Mouse (Mus musculus) forebrain, embryonic 14.5 days (tissue): ENCODE measurements around the gene Nr5a1. TPM values are rescaled to one million over a fixed set of nuclear protein-coding genes. Genes with fewer than 3 reads are reported as not detected.

Experiments used
- ATAC-seq: fragments of 200-750 bp; cut with Nextera tagmentation; 2 replicates; pipeline ENCODE4 v1.8.0; 2017; ENCODE audit warnings: mild to moderate bottlenecking, moderate library complexity
- DNase-seq: peaks from one replicate; pipeline ENCODE4 v3.0.0-alpha.2; 2015; ENCODE audit warnings: low spot score
- H3K27ac ChIP-seq: fragments of 300-500 bp; sonication (generic); 2 replicates; pipeline ENCODE4 v1.5.1; 2014; ENCODE audit warnings: low read depth, mild to moderate bottlenecking, control low read depth, low read length, moderate library complexity
- H3K27me3 ChIP-seq: fragments of 300-500 bp; sonication (generic); replicated peaks from 2 replicates; pipeline ENCODE4 v1.6.1; 2014; ENCODE audit warnings: low read length, control low read depth, mixed read lengths; ENCODE audit not compliant: control insufficient read depth, insufficient read depth
- H3K36me3 ChIP-seq: fragments of 300-500 bp; sonication (generic); 2 replicates; pipeline ENCODE4 v1.6.1; 2014; ENCODE audit warnings: low read length, control low read depth; ENCODE audit not compliant: control insufficient read depth, insufficient read depth
- H3K4me1 ChIP-seq: fragments of 300-500 bp; sonication (generic); 2 replicates; pipeline ENCODE4 v1.6.1; 2014; ENCODE audit warnings: antibody characterized with exemption, low read length, control low read depth; ENCODE audit not compliant: control insufficient read depth, insufficient read depth
- H3K4me2 ChIP-seq: fragments of 300-500 bp; sonication (generic); 2 replicates; pipeline ENCODE4 v1.6.1; 2014; ENCODE audit warnings: mild to moderate bottlenecking, control low read depth, low read length
- H3K4me3 ChIP-seq: fragments of 300-500 bp; sonication (generic); 2 replicates; pipeline ENCODE4 v1.5.1; 2014; ENCODE audit warnings: low read depth, low read length, control low read depth
- H3K9ac ChIP-seq: fragments of 300-500 bp; sonication (generic); 2 replicates; pipeline ENCODE4 v1.6.1; 2014; ENCODE audit warnings: mild to moderate bottlenecking, low read length, control low read depth, moderate library complexity
- H3K9me3 ChIP-seq: fragments of 300-500 bp; sonication (generic); replicated peaks from 2 replicates; pipeline ENCODE4 v1.6.1; 2016; ENCODE audit warnings: low read length, control low read depth, mixed read lengths; ENCODE audit not compliant: control insufficient read depth
- WGBS: fragments of 180-500 bp; shearing (Covaris S2); extraction: QIAGEN DNeasy Blood & Tissue Kit; methylation state at CpG from one replicate; pipeline ENCODE4 v1.1.7; 2014; 5-methylcytosine and 5-hydroxymethylcytosine counted together
- polyA plus RNA-seq: library from polyadenylated mRNA; unstranded; fragments of >200 nt; fragmentation: Nextera tagmentation; extraction: Ambion mirVana; gene quantifications from 2 replicates; pipeline ENCODE4 v1.2.1, GENCODE M21; 2014

Nr5a1 gene
- polyA plus RNA-seq, 1 experiment from 2014 or later, result 1.3 TPM

- 28% methylated on average over 4 of the region's 4 CpGs for WGBS
- Histone ChIP-seq H3K4me2 (no peak overlapping the region), H3K27ac (no peak overlapping the region), H3K9ac (no peak overlapping the region), H3K9me3 (no peaks in the 10 kb centered on the region), H3K36me3 (no peaks in the 10 kb centered on the region), H3K27me3 (no peaks in the 10 kb centered on the region), H3K4me1 (no peaks in the 10 kb centered on the region; the same call in 1 of the 2 replicates), H3K4me3 (no peak overlapping the region)
- DNase-seq (no peak), ATAC-seq (no peak)
Observed at GRCm38 (mm10) chr2:38722076-38722475, 7.7 kb upstream of the Nr5a1 start.

- ATAC-seq, result no peak
- DNase-seq, result no peak
- 49% methylated on average over 2 of the region's 2 CpGs for WGBS
Observed at GRCm38 (mm10) chr2:38720661-38721060, 6.3 kb upstream of the Nr5a1 start.

GRCm38 (mm10) chr2:38719354-38719753 is 5.0 kb upstream of the Nr5a1 start:
- Histone ChIP-seq H3K27ac (no peak overlapping the region), H3K4me1 (no peaks in the 10 kb centered on the region; the same call in 1 of the 2 replicates), H3K9ac (no peak overlapping the region), H3K36me3 (no peaks in the 10 kb centered on the region), H3K27me3 (0 out of 2 replicates have a peak, but pooled peaks cover under 1% of the 10 kb centered on the region), H3K4me3 (no peak overlapping the region), H3K4me2 (no peak overlapping the region), H3K9me3 (no peaks in the 10 kb centered on the region)
- no peak for ATAC-seq
- DNase-seq, result no peak
- 85% methylated on average over 6 of the region's 6 CpGs for WGBS

More at GRCm38 (mm10) chr2:38720661-38721060, 6.3 kb upstream of the Nr5a1 start:
- H3K9ac ChIP-seq, result no peak overlapping the region
- H3K27me3 ChIP-seq, result no peaks in the 10 kb centered on the region
- H3K9me3 ChIP-seq, result no peaks in the 10 kb centered on the region
- H3K36me3 ChIP-seq, result no peaks in the 10 kb centered on the region
- no peak overlapping the region for H3K4me3 ChIP-seq
- H3K27ac ChIP-seq, result no peak overlapping the region
- no peaks in the 10 kb centered on the region; the same call in 1 of the 2 replicates for H3K4me1 ChIP-seq
- no peak overlapping the region for H3K4me2 ChIP-seq

- Histone ChIP-seq H3K4me1 (no peaks in the 10 kb centered on the region; the same call in 1 of the 2 replicates), H3K36me3 (no peaks in the 10 kb centered on the region), H3K4me3 (no peak overlapping the region), H3K27me3 (peaks cover 7% of the 10 kb centered on the region), H3K27ac (no peak overlapping the region), H3K9ac (no peak overlapping the region), H3K9me3 (no peaks in the 10 kb centered on the region), H3K4me2 (no peak overlapping the region)
- no peak for DNase-seq
- no peak for ATAC-seq
- 64% methylated on average over 6 of the region's 8 CpGs for WGBS
Observed at GRCm38 (mm10) chr2:38718676-38719075, 4.3 kb upstream of the Nr5a1 start.

- DNase-seq, result no peak
- 85% methylated on average over 2 of the region's 2 CpGs for WGBS
- no peak for ATAC-seq
Observed at GRCm38 (mm10) chr2:38717436-38717835, 3.1 kb upstream of the Nr5a1 start.

GRCm38 (mm10) chr2:38713596-38713995 is 746 bp downstream of the Nr5a1 start:
- ATAC-seq (no peak), DNase-seq (no peak)
- H3K27ac ChIP-seq, result no peak overlapping the region
- no peak overlapping the region for H3K4me2 ChIP-seq
- no peaks in the 10 kb centered on the region for H3K36me3 ChIP-seq
- H3K9me3 ChIP-seq, result no peaks in the 10 kb centered on the region
- 78% methylated on average over 3 of the region's 3 CpGs for WGBS
- peaks cover 7% of the 10 kb centered on the region for H3K4me1 ChIP-seq
- H3K27me3 ChIP-seq, result peaks cover 54% of the 10 kb centered on the region
- H3K9ac ChIP-seq, result no peak overlapping the region
- H3K4me3 ChIP-seq, result no peak overlapping the region

More at GRCm38 (mm10) chr2:38717436-38717835, 3.1 kb upstream of the Nr5a1 start:
- no peaks in the 10 kb centered on the region for H3K9me3 ChIP-seq
- H3K4me2 ChIP-seq, result no peak overlapping the region
- H3K4me3 ChIP-seq, result no peak overlapping the region
- peaks cover 19% of the 10 kb centered on the region for H3K27me3 ChIP-seq
- H3K27ac ChIP-seq, result no peak overlapping the region
- no peaks in the 10 kb centered on the region for H3K36me3 ChIP-seq
- no peaks in the 10 kb centered on the region; the same call in 1 of the 2 replicates for H3K4me1 ChIP-seq
- H3K9ac ChIP-seq, result no peak overlapping the region

- H3K27me3 ChIP-seq, result peaks cover 62% of the 10 kb centered on the region
- H3K36me3 ChIP-seq, result no peaks in the 10 kb centered on the region
- no peak overlapping the region for H3K9ac ChIP-seq
- DNase-seq (no peak), ATAC-seq (no peak)
- no peak overlapping the region for H3K27ac ChIP-seq
- H3K9me3 ChIP-seq, result no peaks in the 10 kb centered on the region
- no peak overlapping the region for H3K4me3 ChIP-seq
- 24% methylated on average over 11 of the region's 11 CpGs for WGBS
- H3K4me1 ChIP-seq, result peaks cover 7% of the 10 kb centered on the region
- H3K4me2 ChIP-seq, result no peak overlapping the region
Observed at GRCm38 (mm10) chr2:38712769-38713125, 1.6 kb downstream of the Nr5a1 start.

DNA sequence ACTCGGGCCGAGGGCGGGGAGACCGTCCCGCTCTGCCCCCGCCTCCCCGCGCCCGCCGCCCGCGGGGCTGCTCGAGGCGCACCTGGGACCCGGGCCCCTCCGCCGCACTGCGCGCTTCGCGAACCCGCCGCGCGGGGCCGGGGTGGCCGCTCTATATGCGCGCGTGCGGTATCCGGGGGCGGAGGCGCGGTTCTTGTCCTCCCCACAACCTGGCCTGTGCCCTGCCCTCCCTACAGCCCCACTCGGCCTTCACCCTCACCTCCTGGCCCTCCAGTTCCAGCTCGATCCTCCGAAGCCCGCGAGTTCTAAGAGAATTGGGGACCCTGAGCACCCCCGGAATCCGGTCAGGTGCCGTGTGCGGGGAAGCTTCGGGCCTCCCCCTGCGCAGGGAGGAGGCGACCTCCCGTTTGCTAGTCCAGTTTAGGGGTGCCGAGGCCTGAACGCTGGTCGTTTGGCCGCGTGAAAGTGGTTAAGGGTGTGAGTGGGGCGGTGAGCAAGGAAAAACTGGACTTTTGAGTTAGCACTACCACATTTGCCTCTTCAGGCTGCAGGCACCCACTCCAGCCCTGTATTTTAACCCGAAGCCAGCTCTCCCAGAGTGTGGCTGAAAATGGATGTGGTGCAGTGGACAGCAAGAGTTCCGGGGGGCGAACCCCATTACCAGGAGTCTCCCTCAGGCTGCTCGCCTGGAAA is 2.1 kb downstream of the Nr5a1 start:
- H3K4me1 ChIP-seq, result peaks cover 7% of the 10 kb centered on the region
- ATAC-seq (peak; percentile 30; the same call in 1 of the 2 replicates), DNase-seq (no peak)
- H3K9me3 ChIP-seq, result no peaks in the 10 kb centered on the region
- no peak overlapping the region for H3K27ac ChIP-seq
- H3K27me3 ChIP-seq, result peaks cover 67% of the 10 kb centered on the region
- no peaks in the 10 kb centered on the region for H3K36me3 ChIP-seq
- H3K9ac ChIP-seq, result no peak overlapping the region
- peak overlapping the region; percentile 43 for H3K4me2 ChIP-seq
- peak overlapping the region; percentile 22 for H3K4me3 ChIP-seq
- whole genome bisulfite sequencing, result 3% methylated on average over 50 of the region's 58 CpGs

DNA sequence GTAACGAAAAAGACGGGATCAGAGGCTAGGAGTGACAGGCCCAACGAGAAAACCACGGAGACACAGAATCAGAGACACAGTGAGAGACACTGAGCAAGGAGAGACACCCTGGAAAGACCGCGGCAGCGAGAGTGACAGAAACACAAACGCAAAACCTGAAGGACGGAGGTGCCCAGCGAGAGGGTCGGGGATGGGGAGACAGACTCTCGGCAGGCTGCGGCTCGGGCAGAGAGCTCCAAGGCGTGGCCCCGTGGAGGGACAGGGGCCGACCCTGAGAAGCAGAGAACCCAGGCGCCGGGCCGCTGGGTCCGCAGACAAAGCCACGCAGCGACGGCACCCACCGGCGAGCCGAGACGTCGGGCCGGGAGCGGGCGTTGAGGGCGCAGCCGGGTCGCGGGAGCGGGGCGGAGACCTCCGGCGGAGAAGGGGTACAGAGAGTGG is 2.9 kb downstream of the Nr5a1 start:
- DNase-seq, result no peak
- ATAC-seq, result no peak

More for the DNA sequence above, 2.9 kb downstream of the Nr5a1 start:
- Histone ChIP-seq H3K9ac (peak overlapping the region; percentile 25; the same call in 1 of the 2 replicates), H3K9me3 (no peaks in the 10 kb centered on the region), H3K4me2 (peak overlapping the region; percentile 43), H3K27me3 (peaks cover 75% of the 10 kb centered on the region), H3K27ac (no peak overlapping the region), H3K4me1 (peaks cover 7% of the 10 kb centered on the region), H3K4me3 (peak overlapping the region; percentile 22), H3K36me3 (no peaks in the 10 kb centered on the region)
- 2% methylated on average over 37 of the region's 40 CpGs for WGBS
